Mouse (Mus musculus) kidney, postnatal 36 days (tissue): Measurements from ENCODE around the gene Sbsn.

Source experiments
- DNase-seq, 2 experiments: peaks; one replicate each; pipeline ENCODE4 v3.0.0; 2021 to 2022; ENCODE audit warnings: mixed read lengths in 2 of 2

Sbsn gene

GRCm38 (mm10) chr7:30758853-30759252 lies 7.6 kb downstream of the Sbsn start:
- DNase-seq: peak; percentile 36 to 68

DNA sequence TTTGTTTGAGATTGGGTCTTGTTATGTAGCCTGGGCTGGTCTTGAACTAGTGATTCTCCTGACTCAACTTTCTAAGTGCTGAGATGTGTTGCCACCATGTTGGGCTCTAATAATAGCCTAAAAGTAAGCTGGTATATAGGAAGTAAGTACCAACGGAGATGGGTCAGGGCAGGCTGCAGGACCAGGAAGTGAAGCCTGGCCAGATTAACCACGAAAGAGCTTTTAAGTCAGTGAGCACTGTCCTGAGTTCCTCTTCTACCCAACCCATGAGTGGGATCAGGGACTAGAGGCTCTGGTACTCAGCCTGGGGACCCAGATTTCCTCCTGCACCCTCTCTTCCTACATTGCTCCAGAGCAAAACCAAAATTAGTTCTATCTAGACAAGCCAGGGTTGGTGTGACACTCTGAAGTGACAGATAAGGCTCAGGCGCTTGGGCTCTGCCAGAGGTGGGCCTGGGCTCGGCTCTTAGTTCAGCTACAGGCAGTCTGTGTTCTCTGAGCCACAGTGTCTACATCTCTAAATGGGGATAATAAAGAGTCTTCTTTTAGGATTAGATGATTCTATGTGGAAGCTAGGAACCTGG lies 10.6 kb downstream of the Sbsn start:
- no peak for DNase-seq

GRCm38 (mm10) chr7:30763456-30763855 lies 12.2 kb downstream of the Sbsn start, which contains the start of gene Dmkn:
Gene Dmkn, plus strand, starts transcription at chr7:30763756.
- no peak for DNase-seq

GRCm38 (mm10) chr7:30765173-30765572 lies 13.9 kb downstream of the Sbsn start:
- no peak for DNase-seq

DNA sequence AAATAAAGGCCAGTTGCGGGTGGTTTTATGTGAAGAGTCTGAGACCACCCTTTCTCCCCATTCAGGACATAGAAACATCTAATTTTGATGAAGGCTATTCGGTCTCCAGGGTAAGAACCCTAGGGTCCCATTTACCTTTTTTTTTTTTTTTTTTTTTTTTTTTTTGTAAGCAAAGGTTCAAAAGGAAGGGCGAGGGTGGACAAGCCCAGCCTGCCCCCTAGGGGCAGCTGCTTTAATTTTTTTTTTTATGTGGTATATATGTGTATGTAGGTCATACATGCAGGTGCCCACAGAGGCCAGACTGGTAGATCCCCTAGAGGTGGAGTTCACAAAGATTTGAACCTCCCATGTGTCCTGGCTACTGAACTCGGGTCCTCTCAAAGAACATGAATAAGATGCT lies 15.1 kb downstream of the Sbsn start:
- no peak for DNase-seq

- DNase-seq: no peak
Observed at GRCm38 (mm10) chr7:30769236-30769635, 18.0 kb downstream of the Sbsn start.

- no peak for DNase-seq
Observed at GRCm38 (mm10) chr7:30776104-30776503, 24.8 kb downstream of the Sbsn start.

- no peak for DNase-seq
Observed at GRCm38 (mm10) chr7:30777081-30777579, 25.9 kb downstream of the Sbsn start.

GRCm38 (mm10) chr7:30777911-30778310 lies 26.6 kb downstream of the Sbsn start:
- no peak for DNase-seq

GRCm38 (mm10) chr7:30781792-30782191 lies 30.5 kb downstream of the Sbsn start:
- peak in 1 of 2 experiments; percentile 27 for DNase-seq

- DNase-seq: no peak
Observed at GRCm38 (mm10) chr7:30782658-30783057, 31.4 kb downstream of the Sbsn start.

DNA sequence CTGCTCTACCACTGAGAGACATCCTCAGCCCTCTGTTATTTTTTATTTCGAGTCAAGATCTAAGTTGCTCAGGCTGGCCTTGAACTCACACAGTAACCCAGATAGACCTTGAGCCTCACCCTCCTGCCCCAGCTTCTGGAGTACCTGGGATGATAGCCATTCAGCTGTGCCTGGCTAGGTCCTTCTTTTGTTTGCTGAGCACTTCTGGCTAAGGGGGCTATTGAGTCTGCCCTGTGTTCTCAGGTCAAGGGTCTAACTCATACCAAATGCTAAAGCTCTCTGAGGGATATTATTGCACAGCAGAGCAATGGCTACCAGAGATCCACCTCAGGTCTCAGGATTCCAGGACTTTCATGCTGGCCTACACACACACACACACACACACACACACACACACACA lies 33.9 kb downstream of the Sbsn start:
- no peak for DNase-seq

DNA sequence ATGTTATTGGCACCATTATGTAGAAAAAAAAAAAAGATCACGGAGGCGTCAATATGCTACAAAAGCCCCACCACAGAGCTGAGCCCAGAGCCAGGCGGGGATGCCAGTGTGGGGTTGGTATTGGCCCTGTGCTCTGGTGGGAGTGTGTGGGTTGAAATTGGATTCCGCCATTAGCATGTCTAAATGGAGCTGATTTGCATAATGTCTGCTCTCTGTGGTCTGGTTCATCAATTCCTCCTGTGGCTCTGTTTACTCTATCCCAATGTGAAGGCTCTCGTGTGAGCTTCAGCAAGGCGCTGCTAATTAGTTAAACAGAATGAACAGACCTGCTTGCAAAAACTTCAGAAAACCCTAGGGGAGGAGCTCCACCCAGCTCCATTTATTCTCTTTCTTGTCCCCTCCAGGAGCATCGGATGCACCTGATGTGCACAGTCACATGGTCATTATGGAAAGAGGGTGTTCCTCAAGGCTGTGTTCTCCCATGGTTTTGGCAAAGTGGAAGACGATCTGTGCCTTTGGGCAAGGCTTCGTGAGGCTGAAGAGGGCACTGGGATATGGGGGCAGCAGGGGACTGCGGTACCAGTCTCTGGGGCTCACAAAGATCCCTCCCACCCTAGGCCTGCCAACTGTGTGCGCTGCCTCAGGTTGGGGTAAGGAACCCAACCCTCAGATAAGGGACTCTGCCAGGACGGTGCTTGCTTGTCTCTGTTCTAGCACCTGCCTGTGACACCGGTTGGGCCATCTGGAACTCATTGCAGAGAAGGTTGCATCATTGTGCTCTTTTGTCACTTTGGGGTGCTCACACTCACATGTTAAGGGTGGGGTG lies 34.7 kb downstream of the Sbsn start:
- no peak for DNase-seq

DNA sequence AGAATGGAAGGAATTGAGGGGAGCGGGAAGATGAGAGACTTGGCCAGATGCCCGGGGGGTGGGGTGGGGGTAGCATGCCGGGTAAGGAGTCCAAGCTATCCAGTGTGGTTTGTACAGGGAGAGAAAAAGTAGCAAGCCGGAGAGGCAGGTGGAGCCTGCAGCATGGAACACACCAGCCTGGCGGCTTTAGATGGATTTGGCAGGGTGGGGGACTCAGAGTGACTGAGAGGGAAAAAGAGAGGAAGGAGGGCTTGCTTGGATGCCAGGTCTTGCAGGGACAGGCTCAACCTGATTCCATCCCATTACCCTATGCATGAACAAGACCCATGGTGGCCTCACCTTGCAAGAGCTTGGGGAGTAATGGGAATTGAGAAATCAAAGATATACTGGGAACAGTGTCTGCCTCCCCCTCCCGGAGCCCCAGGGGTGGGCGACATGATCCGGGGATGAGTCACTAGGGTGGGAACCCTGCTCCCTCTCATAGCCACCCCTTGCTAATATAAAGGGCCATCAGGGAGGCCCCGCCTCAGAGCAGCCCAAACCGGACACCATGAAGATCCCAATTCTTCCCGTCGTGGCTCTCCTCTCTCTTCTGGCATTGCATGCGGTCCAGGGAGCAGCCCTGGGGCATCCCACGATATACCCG lies 36.2 kb downstream of the Sbsn start, which contains the start of gene Krtdap:
Gene Krtdap (plus strand): TSS at position 520 of the 646 bp plus-strand sequence.
- DNase-seq: no peak

DNA sequence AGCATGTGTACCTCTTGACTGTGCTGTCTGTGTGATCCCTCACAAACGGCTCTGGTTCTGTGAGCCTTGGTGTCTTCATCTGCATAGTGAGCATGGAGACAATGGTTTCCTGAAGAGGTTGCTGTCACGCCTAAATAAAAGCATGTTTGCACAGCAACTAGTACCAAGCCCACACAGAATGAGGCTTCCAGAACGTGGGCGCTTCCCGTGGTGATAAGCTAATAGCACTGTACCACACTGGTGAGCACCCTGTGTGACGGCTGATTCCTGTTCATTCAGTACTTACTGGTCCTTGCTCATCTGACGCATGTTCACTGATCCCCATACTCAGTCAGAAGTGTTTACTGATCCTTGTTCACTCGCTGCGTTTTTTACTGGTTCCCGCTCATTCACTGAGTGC lies 38.9 kb downstream of the Sbsn start:
- no peak for DNase-seq

- DNase-seq: peak; percentile 4 to 50
Observed at GRCm38 (mm10) chr7:30791921-30792320, 40.6 kb downstream of the Sbsn start.

DNA sequence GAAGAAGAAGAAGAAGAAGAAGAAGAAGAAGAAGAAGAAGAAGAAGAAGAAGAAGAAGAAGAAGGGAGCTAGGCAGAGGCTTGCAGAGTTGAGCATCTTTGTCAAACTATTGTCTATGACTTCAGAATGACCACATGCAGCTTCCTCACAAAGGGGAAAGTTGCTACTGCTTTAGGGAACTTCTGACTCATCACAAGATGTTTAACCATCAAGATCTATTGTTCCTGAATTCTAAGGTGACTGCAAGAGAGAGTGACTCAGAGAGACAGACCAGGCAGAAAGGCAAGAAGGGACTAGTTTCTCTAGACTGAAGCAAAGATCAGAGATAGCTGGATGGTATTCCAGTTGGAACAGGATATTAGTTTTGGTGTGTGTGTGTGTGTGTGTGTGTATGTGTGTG lies 43.6 kb downstream of the Sbsn start:
- no peak for DNase-seq

DNA sequence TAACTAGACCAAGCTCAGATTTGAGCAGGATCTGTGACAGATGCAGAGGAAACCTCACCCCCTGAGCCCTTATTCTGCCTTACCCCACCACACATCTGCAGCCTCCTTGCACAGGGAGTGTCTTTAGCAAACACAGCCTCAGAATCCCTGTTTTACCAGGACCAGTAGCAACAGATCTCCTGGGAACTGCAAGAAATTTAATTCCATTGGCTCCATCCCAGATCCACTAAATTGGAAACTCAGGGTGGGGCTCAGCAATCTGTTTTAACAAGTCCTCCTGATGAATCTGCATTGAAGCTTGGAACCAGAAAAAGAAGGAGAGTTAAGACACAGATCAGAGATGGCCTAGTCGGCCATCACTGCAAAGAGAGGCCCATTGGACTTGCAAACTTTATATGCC lies 45.5 kb downstream of the Sbsn start:
- DNase-seq: no peak

GRCm38 (mm10) chr7:30800653-30801052 lies 49.4 kb downstream of the Sbsn start:
- no peak for DNase-seq

GRCm38 (mm10) chr7:30803256-30803655 lies 52.0 kb downstream of the Sbsn start:
- no peak for DNase-seq

- no peak for DNase-seq
Observed at GRCm38 (mm10) chr7:30804026-30804715, 52.9 kb downstream of the Sbsn start.
